Mouse (Mus musculus) left cerebral cortex, adult 8-10 months (tissue): Measurements from ENCODE around the gene Atp5e. TPM values are rescaled to one million over a fixed set of nuclear protein-coding genes. Genes with fewer than 3 reads are reported as not detected.

Experiments
- DNase-seq, 2 experiments: peaks; one replicate each; pipeline ENCODE4 v3.0.0; 2022; ENCODE audit warnings: low spot score in 2 of 2
- total RNA-seq, 4 experiments: library from RNA; stranded (reverse); gene quantifications; 2 replicates each; pipeline ENCODE4 v1.2.4; 2022

The Atp5e gene
- total RNA-seq, 4 experiments from 2014 or later = 263 to 320 (median 287) TPM

GRCm38 (mm10) chr2:174448405-174448804 lies 15.5 kb downstream of the Atp5e start:
- no peak for DNase-seq

DNA sequence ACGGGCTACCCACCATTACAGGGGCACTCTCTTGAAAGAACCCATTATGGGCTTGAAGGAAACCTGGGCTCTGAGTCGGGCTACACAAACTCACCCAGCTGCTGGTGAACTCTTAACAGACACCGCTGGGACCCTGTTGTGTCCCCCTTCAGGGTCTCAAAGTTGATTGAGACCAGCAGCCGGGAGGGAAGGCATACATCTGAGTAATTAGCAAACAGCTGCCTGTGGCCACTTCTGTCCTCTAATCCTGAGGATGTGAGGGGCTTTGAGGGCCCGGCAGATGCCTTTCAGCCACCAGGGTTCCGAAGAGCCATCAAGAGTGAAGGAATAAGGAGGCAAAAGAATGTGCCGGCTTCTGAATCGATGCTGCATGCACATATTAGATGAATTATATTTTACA lies 17.0 kb downstream of the Atp5e start:
- DNase-seq = no peak

DNA sequence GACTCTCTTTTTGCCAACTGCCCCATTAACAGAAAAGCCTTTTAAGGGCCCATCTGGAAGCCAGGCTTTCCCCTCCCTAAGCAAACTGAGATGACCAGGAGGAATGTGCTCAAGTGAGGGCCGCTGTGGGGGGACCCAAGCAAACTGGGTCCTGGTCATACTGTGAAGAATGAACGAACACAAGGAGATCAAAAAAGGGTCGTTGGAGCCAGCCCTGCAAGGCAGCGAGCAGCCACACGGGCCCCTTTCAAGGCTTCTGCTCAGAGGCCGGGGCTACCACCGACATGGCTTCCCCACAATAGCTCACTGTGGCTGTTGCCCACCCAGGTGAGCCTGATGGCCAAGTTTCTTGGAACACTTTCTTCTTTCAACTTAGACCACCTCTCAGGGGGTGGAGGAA lies 17.4 kb downstream of the Atp5e start:
- DNase-seq = no peak

GRCm38 (mm10) chr2:174445018-174445417 lies 18.9 kb downstream of the Atp5e start:
- DNase-seq = no peak

- DNase-seq = no peak
Measured at GRCm38 (mm10) chr2:174444359-174444758, 19.5 kb downstream of the Atp5e start.

DNA sequence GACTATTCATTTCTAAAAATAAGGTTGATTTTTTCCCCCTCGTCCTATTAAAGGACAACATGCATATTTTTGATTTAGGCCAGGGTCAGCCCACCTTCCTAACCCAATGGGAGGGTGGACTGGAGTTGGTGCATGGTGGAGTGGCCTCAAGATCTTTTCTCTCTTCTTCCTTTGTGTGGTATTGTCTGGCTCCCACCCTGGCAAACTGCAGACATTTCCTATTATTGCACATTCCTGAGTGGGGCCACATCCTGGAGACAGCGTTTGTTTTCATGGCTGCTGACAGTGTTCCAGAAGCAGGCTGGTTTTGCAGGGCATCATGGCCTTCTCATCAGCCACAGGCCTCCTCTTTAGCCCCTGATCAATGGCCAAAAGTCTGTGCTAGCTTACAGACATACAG lies 20.9 kb downstream of the Atp5e start:
- no peak for DNase-seq

GRCm38 (mm10) chr2:174442460-174442859 lies 21.4 kb downstream of the Atp5e start:
- DNase-seq = no peak

DNA sequence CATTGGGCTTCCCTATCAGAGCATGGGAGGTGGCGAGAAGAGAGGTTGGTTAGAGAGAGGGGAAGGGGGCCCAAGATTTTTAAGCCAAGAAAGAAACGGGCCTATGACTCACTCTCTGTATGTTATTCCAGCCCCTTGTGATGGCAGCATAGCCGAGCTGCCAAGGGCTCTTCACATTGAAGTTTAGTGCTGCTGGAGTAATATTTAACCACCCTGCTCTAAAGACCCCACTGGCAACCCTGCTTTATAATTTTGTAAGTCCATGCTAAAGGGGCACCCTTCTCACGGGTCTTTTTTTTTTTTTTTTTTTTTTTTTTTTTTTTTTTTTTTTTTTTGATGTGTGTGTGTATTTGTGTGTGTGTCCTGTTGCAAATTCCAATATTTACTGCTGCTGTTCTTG lies 22.0 kb downstream of the Atp5e start:
- DNase-seq = no peak

DNA sequence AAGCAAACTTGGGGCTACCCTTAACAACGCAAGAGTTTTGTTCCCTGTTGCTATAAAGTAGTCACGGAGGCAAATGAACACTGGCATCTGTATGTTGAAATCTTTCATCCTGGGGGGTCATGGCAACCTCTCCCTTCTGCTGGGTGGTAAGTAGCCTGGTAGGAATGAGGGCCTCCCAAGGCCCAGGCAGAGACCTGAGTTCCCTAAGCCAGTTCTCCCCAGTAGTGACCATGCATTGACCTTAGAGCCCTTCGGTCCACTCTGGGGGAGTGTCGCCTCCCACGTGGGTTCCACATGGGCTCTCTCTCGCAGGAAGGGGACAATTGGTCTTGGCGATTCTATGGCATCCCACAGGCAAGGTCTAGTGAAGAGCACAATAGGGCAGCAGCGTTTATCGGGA lies 23.9 kb downstream of the Atp5e start:
- no peak for DNase-seq

DNA sequence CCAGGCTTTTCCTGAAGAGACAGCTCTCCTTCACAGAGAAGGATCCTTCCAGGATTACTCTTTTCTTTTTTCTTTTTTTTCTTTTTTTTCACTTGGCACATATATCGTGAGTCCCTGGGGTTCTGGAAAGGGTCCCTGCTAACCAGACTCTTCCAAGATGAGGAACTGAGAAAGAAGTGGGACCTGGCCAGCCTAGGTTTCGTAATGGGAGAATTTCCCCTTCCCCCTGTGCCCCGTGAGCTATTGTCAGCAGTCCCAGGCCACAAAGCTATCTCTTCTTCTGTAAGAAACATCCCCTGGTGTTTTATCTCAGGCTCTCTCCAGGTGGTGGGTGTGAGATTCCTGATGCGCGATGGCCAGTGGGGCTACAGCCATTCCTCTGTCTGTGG lies 24.5 kb downstream of the Atp5e start:
- no peak for DNase-seq

GRCm38 (mm10) chr2:174438737-174439449 lies 25.0 kb downstream of the Atp5e start, which contains the start of gene Ctsz:
Ctsz (minus strand) TSS chr2:174439039.
- DNase-seq = peak; percentile 28 to 36

DNA sequence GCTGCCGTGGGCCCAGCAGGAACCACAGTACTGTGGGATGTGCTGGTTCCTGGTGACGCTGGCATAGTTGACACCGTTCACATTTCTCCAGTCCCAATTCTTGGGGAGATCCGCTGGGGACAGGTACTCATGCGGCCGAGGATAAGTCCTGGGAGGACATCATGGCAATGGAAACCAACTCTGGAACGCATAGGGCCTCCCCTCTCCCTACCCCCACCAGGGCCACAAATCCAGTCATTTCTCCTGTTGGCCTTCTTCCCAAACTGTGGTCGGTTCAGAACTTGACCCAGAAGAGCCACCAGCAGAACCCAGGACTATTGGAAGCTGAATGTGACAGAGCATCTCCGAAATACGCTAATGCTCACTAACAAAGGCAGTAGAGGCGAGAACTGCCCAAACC lies 25.7 kb downstream of the Atp5e start:
- DNase-seq = no peak

- no peak for DNase-seq
Measured at GRCm38 (mm10) chr2:174437697-174437982, 26.3 kb downstream of the Atp5e start.

GRCm38 (mm10) chr2:174436916-174437696 lies 26.8 kb downstream of the Atp5e start:
- DNase-seq = no peak

- no peak for DNase-seq
Measured at GRCm38 (mm10) chr2:174436076-174436701, 27.7 kb downstream of the Atp5e start.

GRCm38 (mm10) chr2:174434943-174435342 lies 29.0 kb downstream of the Atp5e start:
- no peak for DNase-seq

DNA sequence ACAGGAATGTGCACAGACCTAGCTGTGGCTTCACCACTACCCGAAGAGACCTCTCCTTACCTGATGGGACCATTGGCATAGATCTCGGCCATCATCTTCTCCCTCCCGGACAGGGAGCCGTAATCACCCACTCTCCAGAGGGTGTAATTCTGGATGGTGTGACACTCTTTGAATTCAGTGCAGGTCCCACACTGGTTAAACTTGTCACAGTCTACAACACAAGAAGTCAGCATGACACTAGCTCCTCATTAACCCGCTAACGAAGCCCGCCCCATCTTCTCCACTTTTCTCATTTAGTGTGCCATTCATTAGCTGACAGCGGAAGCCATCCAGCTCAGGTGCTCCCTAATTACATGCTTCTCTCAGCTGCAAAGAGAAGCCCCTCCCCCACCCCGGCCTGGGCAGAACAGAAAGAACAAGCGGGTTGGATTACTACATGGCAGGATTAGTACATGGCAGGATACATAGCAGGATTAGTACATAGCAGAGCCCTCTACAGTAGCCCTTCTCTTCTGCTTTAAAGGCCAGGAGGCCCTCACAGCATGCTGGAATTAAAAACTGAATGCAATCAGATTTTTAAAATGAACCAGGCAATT lies 34.8 kb downstream of the Atp5e start:
- DNase-seq = no peak

DNA sequence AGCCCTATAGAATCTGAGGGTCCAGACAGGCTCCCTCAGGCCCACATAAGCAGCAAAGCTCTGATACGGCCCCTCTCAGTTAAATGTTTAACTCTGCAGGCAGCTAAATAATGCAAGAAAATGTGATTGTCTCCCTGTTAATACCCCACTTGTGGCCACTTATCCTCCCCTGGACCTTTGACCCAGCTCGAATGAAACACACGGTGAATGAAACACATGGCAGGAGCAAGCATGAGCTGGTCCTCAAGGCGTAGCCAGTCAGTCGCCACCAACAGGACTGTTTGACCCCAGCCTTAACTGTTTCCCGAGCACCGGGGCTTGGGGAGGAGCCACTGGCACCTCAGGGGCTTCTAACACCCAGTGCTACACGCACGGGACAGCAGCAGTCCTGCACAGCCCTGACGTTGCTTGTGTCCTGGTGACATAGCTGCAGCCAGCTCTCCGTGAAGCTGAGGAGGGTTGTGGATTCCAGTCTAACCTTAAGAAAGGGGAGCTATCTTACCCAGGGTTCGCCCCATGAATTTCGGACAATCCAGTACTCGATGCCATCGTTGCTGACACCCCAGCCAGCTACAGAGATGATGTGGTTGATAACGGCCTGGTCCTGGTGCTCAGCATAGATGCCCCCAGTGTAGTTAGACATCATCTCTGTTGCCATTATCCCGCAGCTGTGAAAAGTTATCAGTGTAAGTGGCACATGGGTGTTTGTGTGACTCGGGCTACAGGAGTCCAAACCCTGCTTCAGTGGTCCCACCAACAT lies 35.6 kb downstream of the Atp5e start:
- DNase-seq = no peak

- no peak for DNase-seq
Measured at GRCm38 (mm10) chr2:174426856-174427255, 37.0 kb downstream of the Atp5e start.

- no peak for DNase-seq
Measured at GRCm38 (mm10) chr2:174424301-174425085, 39.4 kb downstream of the Atp5e start.

- DNase-seq = no peak
Measured at GRCm38 (mm10) chr2:174421107-174421506, 42.8 kb downstream of the Atp5e start.
